Mouse (Mus musculus) small intestine, adult 2 months (tissue): ENCODE results near the gene Myo3a. TPM values are rescaled to one million over a fixed set of nuclear protein-coding genes. Genes with fewer than 3 reads are reported as not detected.
"Not testable (repeated sequence)": the region's sequence is repeated elsewhere in the genome, so short reads cannot be mapped to it uniquely, and the experiment has no call there.

Experiments used
- H3K27ac ChIP-seq: fragments of 200-500 bp; 2 replicates; pipeline ENCODE4 v1.5.1; 2012; ENCODE audit warnings: low read depth, low read length, control low read depth, inconsistent platforms; ENCODE audit not compliant: insufficient read depth
- H3K27me3 ChIP-seq: fragments of 200-500 bp; 2 replicates; pipeline ENCODE4 v1.6.1; 2012; ENCODE audit warnings: mild to moderate bottlenecking, moderate library complexity, low read length, inconsistent platforms; ENCODE audit not compliant: control insufficient read depth, insufficient read depth
- H3K36me3 ChIP-seq: fragments of 200-500 bp; 2 replicates; pipeline ENCODE4 v1.6.1; 2012; ENCODE audit warnings: mild to moderate bottlenecking, low read length, control low read depth, inconsistent platforms; ENCODE audit not compliant: control insufficient read depth, insufficient read depth
- H3K4me1 ChIP-seq: fragments of 200-500 bp; 2 replicates; pipeline ENCODE4 v1.6.1; 2012; ENCODE audit warnings: low read length, inconsistent platforms, mixed read lengths; ENCODE audit not compliant: control insufficient read depth, insufficient read depth, insufficient read length
- H3K4me3 ChIP-seq: fragments of 200-500 bp; 2 replicates; pipeline ENCODE4 v1.5.1; 2012; ENCODE audit warnings: low read depth, mild to moderate bottlenecking, control low read depth, inconsistent platforms, low read length, moderate library complexity
- CTCF ChIP-seq: fragments of 200-500 bp; IDR thresholded peaks from 2 replicates; pipeline ENCODE4 v1.5.1; 2012; ENCODE audit warnings: low read depth, mild to moderate bottlenecking, control low read depth, inconsistent platforms, low read length, moderate library complexity, mixed read lengths; ENCODE audit not compliant: insufficient replicate concordance, insufficient read length; ENCODE audit errors: extremely low read depth
- POLR2A ChIP-seq: fragments of 200-500 bp; IDR thresholded peaks from 2 replicates; pipeline ENCODE4 v1.6.1; 2012; ENCODE audit warnings: low read depth, mild to moderate bottlenecking, control low read depth, inconsistent platforms, low read length, moderate library complexity
- WGBS: fragments of 180-500 bp; shearing (Covaris S2); methylation state at CpG from one replicate; pipeline ENCODE4 v1.1.7; 2018; 5-methylcytosine and 5-hydroxymethylcytosine counted together
- polyA plus RNA-seq: library from polyadenylated mRNA; depleted of rRNA; stranded (reverse); fragments of >200 nt; gene quantifications from 2 replicates; pipeline ENCODE4 v1.2.3, GENCODE M21; 2012

Myo3a gene
- polyA plus RNA-seq, 1 experiment = not detected

GRCm38 (mm10) chr2:22293579-22294446 is 66.5 kb downstream of the Myo3a start:
- H3K27ac ChIP-seq = no peak overlapping the region
- whole genome bisulfite sequencing = 70% methylated on average over 11 of the region's 11 CpGs

DNA sequence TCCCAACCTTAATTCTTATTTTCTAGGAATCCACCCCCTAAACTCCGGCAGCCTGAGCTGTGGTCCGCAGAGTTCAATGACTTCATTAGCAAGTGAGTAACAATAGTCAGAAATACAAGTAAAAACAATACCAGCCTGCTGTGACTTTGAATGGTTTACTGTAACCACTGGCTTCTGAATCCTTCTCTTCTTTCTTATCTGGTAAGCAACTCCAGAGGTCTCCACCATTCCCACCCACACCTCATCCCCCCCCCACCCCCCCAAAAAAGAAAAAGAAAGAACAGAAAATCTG is 67.1 kb downstream of the Myo3a start:
- Histone ChIP-seq H3K36me3 (no peaks in the 10 kb centered on the region), H3K4me1 (no peaks in the 10 kb centered on the region), H3K27me3 (no peaks in the 10 kb centered on the region), H3K4me3 (no peak overlapping the region), H3K27ac (no peak overlapping the region)
- TF ChIP-seq POLR2A (no peak), CTCF (no peak)
- WGBS = 62% methylated on average over 2 of the region's 2 CpGs

More at GRCm38 (mm10) chr2:22293579-22294446, 66.5 kb downstream of the Myo3a start:
- Histone ChIP-seq H3K4me1 (no peaks in the 10 kb centered on the region), H3K4me3 (no peak overlapping the region), H3K36me3 (no peaks in the 10 kb centered on the region), H3K27me3 (no peaks in the 10 kb centered on the region)
- TF ChIP-seq CTCF = no peak
- no peak for TF ChIP-seq POLR2A

- no peaks in the 10 kb centered on the region for H3K4me1 ChIP-seq
- H3K27ac ChIP-seq = no peak overlapping the region
- WGBS = 60% methylated on average over 1 of the region's 1 CpGs
- H3K4me3 ChIP-seq = no peak overlapping the region
- H3K36me3 ChIP-seq = no peaks in the 10 kb centered on the region
- H3K27me3 ChIP-seq = no peaks in the 10 kb centered on the region
- TF ChIP-seq POLR2A (no peak), CTCF (no peak)
Observed at GRCm38 (mm10) chr2:22297913-22298312, 70.6 kb downstream of the Myo3a start.

DNA sequence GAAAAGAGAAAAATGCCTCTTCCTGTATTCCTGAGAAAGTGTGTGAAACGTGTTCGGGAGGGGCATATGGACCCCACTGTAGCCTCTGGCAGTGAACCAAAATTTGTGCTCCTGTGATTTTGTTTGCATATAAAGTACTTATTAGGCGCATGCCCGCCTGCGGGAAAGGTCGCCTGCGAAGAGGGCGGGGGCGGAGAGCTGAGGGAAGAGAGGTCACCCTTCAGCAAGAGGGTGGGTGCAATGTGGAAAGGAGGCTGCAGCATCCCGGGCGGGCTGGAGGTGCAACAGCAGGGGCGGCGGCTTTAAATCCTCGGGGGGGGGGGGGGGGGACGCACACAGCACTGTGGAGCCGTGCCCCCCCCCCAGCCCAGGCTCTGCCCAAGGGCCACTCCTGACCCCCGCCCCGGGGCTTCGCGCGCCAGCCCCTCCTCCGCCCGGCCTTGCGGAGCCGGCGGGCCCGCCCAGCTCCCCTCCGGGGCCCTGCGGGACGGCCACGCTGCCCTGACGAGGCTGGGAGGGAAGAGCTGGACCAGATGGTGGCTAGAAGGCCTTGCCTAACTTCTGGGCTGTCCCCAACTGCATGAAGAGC is 111.1 kb downstream of the Myo3a start:
- Histone ChIP-seq H3K36me3 (no peaks in the 10 kb centered on the region), H3K4me1 (peaks cover 2% of the 10 kb centered on the region; the same call in 1 of the 2 replicates), H3K27me3 (no peaks in the 10 kb centered on the region), H3K4me3 (peak overlapping the region; percentile 8), H3K27ac (no peak overlapping the region)
- TF ChIP-seq CTCF (no peak), POLR2A (no peak)
- WGBS = 8% methylated on average over 27 of the region's 32 CpGs

DNA sequence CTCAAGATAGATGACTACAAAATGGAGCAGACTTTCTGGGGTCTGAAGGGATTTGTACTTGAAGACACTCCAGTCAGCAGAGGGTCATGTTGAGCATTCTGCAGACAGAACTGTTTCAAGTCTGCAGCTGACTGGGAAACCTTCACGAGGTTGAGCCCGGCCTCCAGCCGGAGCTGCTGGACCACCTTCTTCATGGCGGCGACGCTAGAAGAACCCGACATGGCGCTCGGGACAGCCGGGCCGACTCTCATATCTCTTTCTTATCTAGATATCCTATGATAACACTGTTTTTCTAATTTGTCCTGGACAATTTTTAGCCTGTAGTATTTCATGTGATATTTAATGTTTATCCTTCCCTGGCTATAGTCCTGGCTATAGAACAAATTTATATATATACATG is 183.2 kb downstream of the Myo3a start:
- 92% methylated on average over 11 of the region's 11 CpGs for WGBS
- H3K4me3 ChIP-seq, H3K27ac ChIP-seq, H3K36me3 ChIP-seq, H3K27me3 ChIP-seq, H3K4me1 ChIP-seq: not testable (repeated sequence)

DNA sequence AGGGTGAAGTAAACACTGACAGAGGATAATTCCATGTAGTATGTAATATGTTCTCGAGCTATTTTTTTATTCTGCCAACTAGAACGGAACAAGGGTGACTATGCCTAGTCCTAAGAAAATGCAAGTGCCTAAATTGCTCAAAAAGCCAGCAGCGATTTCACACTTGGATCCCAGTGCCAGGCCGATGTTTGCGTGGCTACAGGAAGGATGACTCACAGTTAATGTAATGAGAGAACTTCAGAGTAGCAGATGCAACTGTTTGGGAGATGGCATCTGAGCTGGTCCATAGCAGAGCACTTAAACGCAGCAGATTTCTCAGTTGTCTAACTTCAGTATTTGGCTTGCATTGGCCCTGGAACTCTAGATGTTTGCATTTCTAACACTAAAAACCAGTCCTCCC is 321.1 kb downstream of the Myo3a start:
- WGBS = 81% methylated on average over 6 of the region's 6 CpGs
- TF ChIP-seq CTCF = no peak
- TF ChIP-seq POLR2A = no peak

DNA sequence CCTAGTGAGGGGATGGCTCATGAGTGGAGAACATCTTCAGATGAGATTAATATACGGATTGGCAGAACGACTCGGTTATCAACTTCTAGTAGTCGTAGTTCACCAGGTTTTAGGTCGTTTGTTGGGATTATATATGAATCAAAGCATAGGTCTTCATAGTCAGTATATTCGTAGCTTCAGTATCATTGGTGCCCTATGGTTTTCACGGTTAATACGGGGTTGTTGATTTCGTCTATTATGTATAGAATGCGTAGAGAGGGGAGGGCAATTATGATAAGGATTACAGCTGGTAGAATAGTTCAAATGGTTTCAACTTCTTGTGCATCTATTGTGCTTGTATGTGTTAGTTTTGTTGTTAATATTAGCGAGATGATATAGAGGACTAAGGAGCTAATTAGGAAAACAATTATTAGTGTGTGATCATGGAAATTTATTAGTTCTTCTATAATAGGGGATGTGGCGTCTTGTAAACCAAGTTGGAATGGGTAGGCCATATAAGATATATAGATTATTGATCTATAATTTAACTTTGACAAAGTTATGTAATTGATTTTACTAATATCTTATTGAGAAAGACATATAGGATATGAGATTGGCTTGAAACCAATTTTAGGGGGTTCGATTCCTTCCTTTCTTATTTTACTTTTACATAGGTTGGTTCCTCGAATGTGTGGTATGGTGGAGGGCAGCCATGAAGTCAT is 360.3 kb downstream of the Myo3a start:
- 85% methylated on average over 14 of the region's 14 CpGs for WGBS
- not testable (repeated sequence) for H3K4me3 ChIP-seq, H3K36me3 ChIP-seq, H3K27me3 ChIP-seq, H3K4me1 ChIP-seq, H3K27ac ChIP-seq

More for the DNA sequence above, 321.1 kb downstream of the Myo3a start:
- Histone ChIP-seq H3K36me3 (no peaks in the 10 kb centered on the region), H3K27ac (no peak overlapping the region), H3K4me1 (no peaks in the 10 kb centered on the region), H3K27me3 (no peaks in the 10 kb centered on the region), H3K4me3 (no peak overlapping the region)

DNA sequence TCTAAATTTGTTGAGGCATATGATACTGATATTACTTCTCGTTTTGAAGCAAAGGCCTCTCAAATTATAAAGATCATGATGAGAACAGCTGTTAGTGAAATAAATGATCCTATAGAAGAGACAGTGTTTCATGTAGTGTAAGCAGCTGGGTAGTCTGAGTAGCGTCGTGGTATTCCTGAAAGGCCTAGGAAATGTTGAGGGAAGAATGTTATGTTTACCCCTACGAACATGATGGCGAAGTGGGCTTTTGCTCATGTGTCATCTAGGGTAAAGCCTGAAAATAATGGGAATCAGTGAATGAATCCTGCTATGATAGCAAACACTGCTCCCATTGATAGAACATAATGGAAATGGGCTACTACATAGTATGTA is 360.9 kb downstream of the Myo3a start:
- not testable (repeated sequence) for H3K36me3 ChIP-seq, H3K4me3 ChIP-seq, H3K27ac ChIP-seq, H3K4me1 ChIP-seq, H3K27me3 ChIP-seq
- 85% methylated on average over 5 of the region's 5 CpGs for WGBS

GRCm38 (mm10) chr2:22588673-22589381 is 361.5 kb downstream of the Myo3a start:
- H3K4me1 ChIP-seq = not testable (repeated sequence)
- WGBS = 61% methylated on average over 12 of the region's 12 CpGs

GRCm38 (mm10) chr2:22589382-22590205 is 362.3 kb downstream of the Myo3a start:
- not testable (repeated sequence) for H3K4me3 ChIP-seq, H3K27me3 ChIP-seq, H3K4me1 ChIP-seq, H3K27ac ChIP-seq, H3K36me3 ChIP-seq
- WGBS = 81% methylated on average over 16 of the region's 17 CpGs

More at GRCm38 (mm10) chr2:22588673-22589381, 361.5 kb downstream of the Myo3a start:
- H3K27ac ChIP-seq, H3K27me3 ChIP-seq, H3K4me3 ChIP-seq, H3K36me3 ChIP-seq: not testable (repeated sequence)
